Mouse (Mus musculus): Measurements from ENCODE around the gene Cd38.

Cd38 gene
- long read RNA-seq, experiment 1, transcript Cd38-201 (8 exons, 3,270 nt): major isoform, 9 of 16 reads
- long read RNA-seq, experiment 1, partial matches to known transcripts: 1 of 16 reads
- long read RNA-seq, experiment 1, other reads (novel, unspliced or antisense): 6 of 16 reads
- long read RNA-seq, experiment 2, transcript Cd38-201 (8 exons, 3,270 nt): major isoform, 9 of 15 reads
- long read RNA-seq, experiment 2, partial matches to known transcripts: 1 of 15 reads
- long read RNA-seq, experiment 2, other reads (novel, unspliced or antisense): 5 of 15 reads

DNA sequence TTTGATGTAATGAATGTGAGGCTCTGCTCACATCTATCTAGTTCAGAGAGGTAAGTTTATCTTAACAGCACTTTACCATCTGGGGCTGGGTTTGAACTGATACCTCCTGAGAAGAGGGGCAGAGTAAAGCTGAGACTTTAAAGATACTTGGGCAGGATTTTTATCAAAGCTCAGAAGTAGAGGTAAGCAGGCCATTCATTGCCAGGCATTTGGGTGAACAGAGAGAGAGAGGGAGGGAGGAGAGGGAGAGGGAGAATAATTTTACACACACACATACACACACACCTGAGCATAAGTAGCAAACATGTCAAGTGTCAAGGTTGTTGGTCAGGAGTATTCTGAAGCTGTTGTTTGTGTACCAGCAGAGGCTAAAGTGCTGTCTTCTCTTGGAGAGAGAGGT lies at the start of gene Cd38:
Gene Cd38 (plus strand): TSS at position 301 of the 400 bp plus-strand sequence.
- intact Hi-C loops (cut with DNase I): no loop called here

DNA sequence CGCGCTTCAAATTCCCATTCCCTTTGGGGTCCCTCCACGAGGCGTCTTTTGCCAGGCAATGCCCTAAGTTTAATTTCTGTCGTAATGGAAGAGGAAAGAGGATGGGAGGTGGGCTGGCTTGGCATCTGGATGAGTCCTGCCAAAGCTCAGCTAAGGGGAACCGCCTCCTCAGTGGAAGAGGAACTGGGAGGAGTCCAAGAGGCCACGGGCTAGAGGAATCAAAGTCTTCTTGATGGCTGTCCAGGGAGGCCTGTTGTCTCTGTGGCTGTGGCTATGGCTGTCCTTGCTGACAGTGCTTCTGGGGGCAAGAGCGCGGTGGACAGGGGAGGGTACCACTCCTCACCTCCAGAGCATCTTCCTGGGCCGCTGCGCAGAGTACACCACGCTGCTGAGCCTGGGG lies 49.7 kb upstream of the Cd38 start, which contains the start of gene Bst1:
Gene Bst1 (plus strand): TSS at position 191 of the 400 bp plus-strand sequence.
- intact Hi-C loops (cut with DNase I): no loop called here

GRCm38 (mm10) chr5:43820785-43821184 lies 47.6 kb upstream of the Cd38 start:
- intact Hi-C loops (cut with DNase I): no loop called here

DNA sequence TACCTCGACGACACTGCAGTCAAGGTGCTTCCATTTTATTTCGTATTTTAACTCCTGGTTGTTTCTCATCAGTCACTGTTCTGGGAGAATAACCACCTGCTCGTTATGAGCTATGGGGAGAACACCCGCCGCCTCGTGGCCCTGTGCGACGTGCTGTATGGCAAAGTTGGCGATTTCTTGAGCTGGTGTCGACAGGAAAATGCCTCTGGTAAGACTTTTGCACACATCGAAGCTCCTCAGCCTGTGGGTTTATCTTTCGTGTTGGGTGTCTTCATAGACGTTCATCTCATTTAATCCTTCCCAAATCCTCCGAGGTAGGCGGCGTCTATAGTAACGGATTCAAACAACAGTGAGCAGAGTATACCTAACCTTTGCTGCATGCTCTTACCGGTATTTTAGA lies 46.8 kb upstream of the Cd38 start, which contains the start of gene Fbxl5:
Gene Fbxl5 (minus strand): TSS at position 101 of the 400 bp plus-strand sequence.
- intact Hi-C loops (cut with DNase I): no loop called here

- intact Hi-C loops (cut with DNase I): no loop called here
These were observed 46.2 kb upstream of the Cd38 start for GRCm38 (mm10) chr5:43822199-43822598.

DNA sequence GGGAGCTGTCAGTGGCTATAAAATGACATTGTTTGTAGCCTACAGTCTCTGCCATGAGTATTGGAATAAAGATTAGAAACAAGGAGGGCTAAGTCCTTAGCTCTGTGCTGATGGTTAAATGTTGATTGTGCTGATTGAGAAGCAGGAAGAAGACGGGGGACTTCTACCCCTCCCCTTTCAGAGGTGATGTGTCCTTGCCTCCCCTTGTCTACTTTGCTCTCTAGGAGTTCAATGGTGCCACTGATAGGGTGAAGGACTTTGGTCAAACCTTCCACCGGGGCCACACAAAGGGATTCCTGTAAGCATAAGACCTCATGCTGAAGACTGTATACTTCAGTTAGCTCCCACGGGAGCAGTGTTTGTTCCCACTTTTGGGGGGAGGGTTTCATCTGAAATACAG lies 45.5 kb upstream of the Cd38 start:
- intact Hi-C loops (cut with DNase I): no loop called here

DNA sequence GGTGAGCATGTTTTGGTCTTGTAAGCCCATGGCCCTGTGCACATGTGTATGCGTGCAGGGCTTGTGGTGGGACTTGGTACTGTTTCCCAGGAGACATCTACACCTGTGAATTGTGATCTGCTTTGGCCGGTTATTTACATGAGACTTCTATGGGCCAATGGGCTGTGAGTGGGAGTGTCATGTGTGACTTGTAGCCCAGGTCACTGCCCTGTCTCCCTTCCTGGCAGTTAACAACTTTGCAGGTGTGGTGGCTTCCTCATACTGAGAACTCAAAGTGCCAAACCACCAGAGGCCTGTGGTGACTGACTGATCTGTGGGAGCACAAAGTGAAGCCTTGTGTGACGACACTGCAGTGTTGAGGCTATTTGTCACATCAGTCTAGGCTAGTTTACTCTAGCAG lies 43.8 kb upstream of the Cd38 start:
- intact Hi-C loops (cut with DNase I): no loop called here

- intact Hi-C loops (cut with DNase I): no loop called here
These were observed 41.5 kb upstream of the Cd38 start for GRCm38 (mm10) chr5:43826883-43827282.

DNA sequence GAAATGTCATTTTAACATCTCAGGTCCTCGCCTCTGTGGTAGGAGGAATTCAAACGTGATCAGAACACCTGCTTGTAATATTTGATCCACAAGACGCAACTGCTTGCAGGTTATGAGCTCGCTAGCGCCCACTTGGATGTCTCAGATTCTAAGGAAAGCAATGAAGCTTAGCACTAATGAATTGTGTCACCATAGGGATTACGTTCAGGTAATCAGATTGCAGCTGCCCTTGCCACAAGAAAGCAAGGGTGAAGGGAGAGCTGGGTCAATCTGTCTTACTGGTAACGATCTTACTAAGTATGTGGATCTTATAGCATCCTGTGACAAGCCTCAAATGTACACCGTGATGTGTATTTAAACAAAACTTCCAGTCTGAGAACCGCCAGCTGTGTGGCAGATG lies 41.0 kb upstream of the Cd38 start:
- intact Hi-C loops (cut with DNase I): no loop called here

DNA sequence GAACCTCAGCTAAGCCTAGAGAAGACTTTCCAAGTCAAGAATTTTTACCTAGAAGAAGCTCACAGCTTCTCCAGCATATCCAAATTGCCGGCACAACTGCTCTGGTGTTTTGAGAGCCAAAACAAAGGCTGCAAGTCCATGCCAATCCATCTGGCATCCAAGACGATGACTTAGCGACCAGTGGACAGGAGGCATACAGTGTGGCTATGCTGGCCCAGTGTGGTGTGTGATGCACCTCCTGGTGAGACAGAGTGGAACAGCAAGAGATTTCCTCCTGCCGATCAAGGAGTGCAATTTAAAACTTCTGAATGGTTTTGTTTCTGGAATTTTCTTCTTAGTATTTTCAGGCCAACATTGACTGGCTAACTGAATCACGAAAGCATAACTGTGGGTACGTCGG lies 31.8 kb upstream of the Cd38 start:
- intact Hi-C loops (cut with DNase I): loop anchor here (5.0 kb wide), 1 partner anchor 159 kb away; no protein-coding TSS in a partner anchor

DNA sequence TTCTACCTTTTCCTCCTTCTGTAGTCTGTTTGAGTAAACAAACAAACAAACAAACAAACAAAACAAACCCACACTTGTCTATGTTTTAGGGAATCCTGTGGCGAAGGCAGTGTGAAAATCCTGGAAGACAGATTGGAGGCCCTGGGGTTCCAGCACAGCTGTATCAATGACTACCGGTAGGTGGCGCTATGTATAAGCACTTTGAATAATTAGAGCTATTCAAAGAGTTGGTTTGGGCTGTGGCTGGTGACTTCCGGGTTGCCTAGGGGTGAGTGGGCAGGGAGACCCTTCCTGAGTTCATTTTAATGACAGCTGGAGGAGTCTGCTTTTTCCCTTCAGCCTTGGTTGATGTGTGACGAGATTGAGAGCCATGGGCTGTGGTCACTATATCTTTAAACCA lies 31.0 kb upstream of the Cd38 start:
- intact Hi-C loops (cut with DNase I): loop anchor here (5.0 kb wide), 1 partner anchor 160 kb away; no protein-coding TSS in a partner anchor

- intact Hi-C loops (cut with DNase I): loop anchor here (5.0 kb wide), 2 partner anchors 51 to 151 kb away; no protein-coding TSS in a partner anchor
These were observed 27.0 kb upstream of the Cd38 start for GRCm38 (mm10) chr5:43841144-43842010.

DNA sequence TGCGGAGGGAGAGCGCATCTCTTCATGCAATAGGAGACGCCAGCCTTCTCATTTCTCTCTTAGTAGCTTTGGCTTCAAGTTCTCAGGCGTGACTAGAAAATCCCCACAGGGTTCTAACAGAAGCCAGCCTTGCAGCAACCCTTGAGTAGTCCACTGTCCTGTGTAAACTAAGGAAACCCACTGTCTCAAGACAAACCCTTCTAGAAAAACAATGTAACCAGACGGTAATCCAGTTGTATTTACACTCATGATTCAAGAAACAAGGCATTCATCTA lies 26.4 kb upstream of the Cd38 start:
- intact Hi-C loops (cut with DNase I): loop anchor here (5.0 kb wide), 2 partner anchors 50 to 150 kb away; no protein-coding TSS in a partner anchor

DNA sequence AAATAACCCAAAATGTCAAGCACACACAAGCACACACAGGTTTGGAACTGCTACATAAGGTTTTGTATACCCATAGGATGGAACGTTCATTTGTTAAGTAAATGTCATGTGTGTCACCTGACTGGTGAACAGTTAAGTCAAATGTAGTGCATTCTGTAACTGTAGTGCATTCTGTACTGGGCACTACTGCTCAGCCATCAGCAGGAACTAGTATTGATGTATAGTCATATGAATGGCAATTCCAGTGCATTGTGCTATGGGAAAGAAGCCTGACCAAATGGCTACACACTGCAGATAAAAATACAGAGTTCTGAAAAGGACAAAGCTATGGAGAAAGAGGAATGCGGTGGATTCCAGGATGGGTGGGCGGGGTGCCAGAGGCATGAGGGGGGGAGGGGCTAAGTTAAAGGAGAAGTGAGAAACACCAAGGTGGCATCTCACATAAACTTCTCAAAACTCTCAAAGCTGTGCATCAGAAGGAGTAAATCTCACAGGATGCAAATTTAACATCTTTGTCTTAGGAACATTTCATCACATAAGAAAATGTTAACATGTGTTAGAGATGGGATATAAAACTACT lies 25.7 kb upstream of the Cd38 start:
- intact Hi-C loops (cut with DNase I): loop anchor here (5.0 kb wide), 2 partner anchors 50 to 150 kb away; no protein-coding TSS in a partner anchor

- intact Hi-C loops (cut with DNase I): no loop called here
These were observed 23.3 kb upstream of the Cd38 start for GRCm38 (mm10) chr5:43845083-43845482.

DNA sequence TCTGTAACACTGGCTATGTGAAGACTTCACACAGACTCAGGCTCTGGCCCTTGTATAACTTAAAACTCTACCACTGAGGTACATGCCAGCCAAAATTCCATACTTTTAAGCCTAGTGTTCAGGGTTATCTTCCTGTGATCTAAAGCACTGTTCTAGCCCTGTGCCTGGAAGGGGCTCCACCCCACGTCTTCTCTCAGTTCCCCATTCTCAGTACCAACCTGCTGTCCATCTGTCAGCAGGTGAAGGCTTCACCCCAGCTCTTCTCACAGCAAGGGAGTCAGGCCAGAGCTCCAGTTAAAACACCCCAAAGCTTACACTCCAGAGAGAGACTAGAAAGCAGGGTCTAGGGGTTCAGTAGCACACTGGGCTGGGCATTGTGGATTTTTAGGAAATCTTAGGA lies 22.7 kb upstream of the Cd38 start:
- intact Hi-C loops (cut with DNase I): no loop called here

DNA sequence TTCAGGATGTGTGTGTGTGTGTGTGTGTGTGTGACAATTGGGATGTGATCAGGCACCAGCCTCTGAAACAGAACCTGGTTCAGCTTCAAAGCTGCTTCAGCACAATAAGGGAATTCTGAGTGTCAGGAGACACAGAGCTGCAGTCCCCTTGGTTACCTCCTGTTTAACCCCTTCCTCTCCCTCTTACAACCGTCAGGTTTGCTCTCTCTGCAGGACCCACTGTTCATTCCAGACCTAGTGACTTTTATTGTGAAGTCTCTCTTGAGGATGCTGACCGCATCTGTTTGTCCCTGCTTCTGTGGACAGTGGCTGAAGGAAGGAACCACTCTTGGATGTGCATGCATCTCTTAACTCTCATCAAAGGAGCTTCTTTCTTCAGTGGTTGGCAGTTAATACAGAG lies 22.1 kb upstream of the Cd38 start:
- intact Hi-C loops (cut with DNase I): no loop called here

- intact Hi-C loops (cut with DNase I): no loop called here
These were observed 20.8 kb upstream of the Cd38 start for GRCm38 (mm10) chr5:43847555-43847954.

DNA sequence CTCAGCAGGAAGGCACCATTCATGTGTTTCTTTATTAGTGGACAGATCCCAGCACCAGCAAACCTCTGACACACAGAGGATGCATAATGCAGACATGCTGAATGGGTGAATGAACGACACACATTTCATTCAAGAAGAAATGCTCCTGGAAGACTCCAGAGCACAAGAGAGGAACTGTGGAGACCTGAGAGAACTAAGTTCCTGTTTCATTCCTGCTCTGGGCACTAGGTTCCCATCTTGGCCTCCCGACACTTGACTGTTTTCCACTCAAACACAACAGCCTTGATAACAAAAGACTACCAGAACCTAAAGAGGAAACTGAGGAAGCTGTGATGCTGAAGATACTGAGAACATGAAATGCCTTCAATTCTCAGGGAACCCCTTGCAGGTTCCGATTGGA lies 20.1 kb upstream of the Cd38 start:
- intact Hi-C loops (cut with DNase I): no loop called here

- intact Hi-C loops (cut with DNase I): no loop called here
These were observed 15.1 kb upstream of the Cd38 start for GRCm38 (mm10) chr5:43853096-43853867.

GRCm38 (mm10) chr5:43853868-43854488 lies 14.4 kb upstream of the Cd38 start:
- intact Hi-C loops (cut with DNase I): no loop called here

All from adrenal gland (tissue).